Mouse (Mus musculus): ENCODE measurements at regions not wholly inside any gene's neighbourhood (a gene's known extent, or its start where the extent isn't known, plus 50 kb on each side); places are given as distances from the start of the nearest gene placed in this dataset.

DNA sequence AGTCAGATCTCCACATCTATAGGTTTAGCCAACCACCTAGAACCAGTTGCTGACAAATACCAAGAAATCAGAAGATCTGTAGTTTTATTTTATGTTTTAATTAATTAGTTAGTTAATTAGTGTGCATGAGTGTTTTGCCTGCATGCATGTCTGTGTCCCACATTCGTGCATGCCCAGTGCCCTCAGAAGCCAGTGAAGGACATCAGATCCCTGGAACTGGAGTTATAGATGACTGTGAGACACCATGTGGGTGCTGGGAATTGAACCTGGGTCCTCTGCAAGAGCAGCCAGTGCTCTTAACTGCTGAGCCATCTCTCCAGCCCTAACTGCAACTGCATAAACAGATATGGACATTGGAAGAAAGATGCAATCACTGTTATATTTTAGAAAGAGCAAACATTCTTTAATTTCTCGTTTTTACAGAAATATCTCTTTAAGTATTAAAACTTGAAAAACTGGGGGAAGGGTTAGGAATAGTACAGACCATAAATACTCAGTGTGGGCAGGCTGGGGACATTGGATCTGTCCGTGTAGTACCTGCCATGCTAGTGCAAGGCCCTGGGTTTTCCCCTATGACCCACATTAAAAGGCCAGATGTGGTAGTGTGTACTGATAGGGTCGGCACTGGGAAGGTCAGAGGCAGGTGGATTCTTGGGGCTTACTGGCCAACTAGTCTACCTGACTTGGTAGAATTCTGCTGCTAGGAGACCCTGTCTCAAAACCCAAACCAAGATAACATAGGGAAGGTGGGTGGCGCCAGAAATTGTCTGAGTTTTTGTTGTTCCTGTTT lies 83.3 kb upstream of the Cpm start:
- TF ChIP-seq CTCF (IDR thresholded peaks at IDR 0.05; ENCODE audit: low read depth) (no peak), EP300 (optimal IDR thresholded peaks at IDR 0.05) (no peak)
